Mouse (Mus musculus): ENCODE measurements around the gene Epha5. TPM values are rescaled to one million over a fixed set of nuclear protein-coding genes. Genes with fewer than 3 reads are reported as not detected.

The Epha5 gene
- 0.57 and 1.0 TPM in 2 replicates for polyA plus RNA-seq (2016; fragmentation: Nextera tagmentation; extraction: Ambion mirVana)

GRCm38 (mm10) chr5:84417062-84417879 lies at the start of gene Epha5:
Epha5 (minus strand) TSS chr5:84417382.
- Histone ChIP-seq H3K4me1 (replicated peaks) (0 out of 2 replicates have a peak, but pooled peaks cover 7% of the 10 kb centered on the region), H3K27me3 (replicated peaks) (peaks cover 25% of the 10 kb centered on the region), H3K9ac (peak within 1 kb of the TSS; percentile 74), H3K4me3 (peak within 1 kb of the TSS; percentile 65), H3K27ac (ENCODE audit: poor library complexity, severe bottlenecking) (no peak within 1 kb of the TSS), H3K36me3 (no peaks in the 10 kb centered on the region), H3K4me2 (peak within 1 kb of the TSS; percentile 100), H3K9me3 (replicated peaks) (no peaks in the 10 kb centered on the region)
- WGBS = under 1% methylated on average over 66 of the region's 67 CpGs
- ATAC-seq (ENCODE audit: insufficient number of reproducible peaks, low FRiP score) = peak; percentile 92

GRCm38 (mm10) chr5:84456216-84456615 lies 39.0 kb upstream of the Epha5 start:
- no peak overlapping the region for H3K27ac ChIP-seq (ENCODE audit: poor library complexity, severe bottlenecking)
- H3K4me2 ChIP-seq = no peak overlapping the region
- no peak for ATAC-seq (ENCODE audit: insufficient number of reproducible peaks, low FRiP score)
- WGBS = 73% methylated on average over 3 of the region's 3 CpGs
- H3K4me3 ChIP-seq = no peak overlapping the region
- H3K36me3 ChIP-seq = no peaks in the 10 kb centered on the region
- no peak overlapping the region for H3K9ac ChIP-seq
- no peaks in the 10 kb centered on the region for H3K27me3 ChIP-seq (replicated peaks)
- H3K4me1 ChIP-seq (replicated peaks) = no peaks in the 10 kb centered on the region
- H3K9me3 ChIP-seq (replicated peaks) = 0 out of 2 replicates have a peak, but pooled peaks cover 2% of the 10 kb centered on the region

GRCm38 (mm10) chr5:84454641-84455040 lies 37.5 kb upstream of the Epha5 start:
- H3K9ac ChIP-seq = no peak overlapping the region
- 73% methylated on average over 4 of the region's 4 CpGs for WGBS
- ATAC-seq (ENCODE audit: insufficient number of reproducible peaks, low FRiP score) = no peak
- no peak overlapping the region for H3K4me2 ChIP-seq
- H3K36me3 ChIP-seq = no peaks in the 10 kb centered on the region
- H3K9me3 ChIP-seq (replicated peaks) = no peaks in the 10 kb centered on the region
- H3K4me3 ChIP-seq = no peak overlapping the region
- H3K27ac ChIP-seq (ENCODE audit: poor library complexity, severe bottlenecking) = no peak overlapping the region
- no peaks in the 10 kb centered on the region for H3K4me1 ChIP-seq (replicated peaks)
- no peaks in the 10 kb centered on the region for H3K27me3 ChIP-seq (replicated peaks)

- Histone ChIP-seq H3K4me1 (replicated peaks) (no peaks in the 10 kb centered on the region), H3K27ac (ENCODE audit: poor library complexity, severe bottlenecking) (no peak overlapping the region), H3K4me3 (no peak overlapping the region), H3K9me3 (replicated peaks) (no peaks in the 10 kb centered on the region), H3K36me3 (no peaks in the 10 kb centered on the region), H3K9ac (no peak overlapping the region), H3K4me2 (no peak overlapping the region), H3K27me3 (replicated peaks) (no peaks in the 10 kb centered on the region)
- ATAC-seq (ENCODE audit: insufficient number of reproducible peaks, low FRiP score) = no peak
- 60% methylated on average over 2 of the region's 2 CpGs for WGBS
These were observed 36.7 kb upstream of the Epha5 start for GRCm38 (mm10) chr5:84453839-84454238.

- H3K27ac ChIP-seq (ENCODE audit: poor library complexity, severe bottlenecking) = no peak overlapping the region
- H3K4me2 ChIP-seq = no peak overlapping the region
- no peaks in the 10 kb centered on the region for H3K4me1 ChIP-seq (replicated peaks)
- H3K9ac ChIP-seq = no peak overlapping the region
- no peaks in the 10 kb centered on the region for H3K9me3 ChIP-seq (replicated peaks)
- no peak for ATAC-seq (ENCODE audit: insufficient number of reproducible peaks, low FRiP score)
- H3K27me3 ChIP-seq (replicated peaks) = no peaks in the 10 kb centered on the region
- 81% methylated on average over 2 of the region's 2 CpGs for WGBS
- no peak overlapping the region for H3K4me3 ChIP-seq
- no peaks in the 10 kb centered on the region for H3K36me3 ChIP-seq
These were observed 23.1 kb upstream of the Epha5 start for GRCm38 (mm10) chr5:84440232-84440631.

GRCm38 (mm10) chr5:84415961-84416821 lies 991 bp downstream of the Epha5 start:
- Histone ChIP-seq H3K4me2 (peak overlapping the region; percentile 100), H3K27me3 (replicated peaks) (peaks cover 25% of the 10 kb centered on the region), H3K27ac (ENCODE audit: poor library complexity, severe bottlenecking) (no peak overlapping the region), H3K4me3 (peak overlapping the region; percentile 65), H3K4me1 (replicated peaks) (0 out of 2 replicates have a peak, but pooled peaks cover 7% of the 10 kb centered on the region), H3K9ac (peak overlapping the region; percentile 69; the same call in 1 of the 2 replicates), H3K36me3 (no peaks in the 10 kb centered on the region), H3K9me3 (replicated peaks) (no peaks in the 10 kb centered on the region)
- under 1% methylated on average over 45 of the region's 45 CpGs for WGBS
- peak; percentile 24; the same call in 1 of the 2 replicates for ATAC-seq (ENCODE audit: insufficient number of reproducible peaks, low FRiP score)

GRCm38 (mm10) chr5:84414931-84415431 lies 2.2 kb downstream of the Epha5 start:
- H3K4me3 ChIP-seq = 0 out of 2 replicates have a peak overlapping the region, but pooled peaks have one; percentile 65
- peaks cover 25% of the 10 kb centered on the region for H3K27me3 ChIP-seq (replicated peaks)
- H3K4me2 ChIP-seq = peak overlapping the region; percentile 100
- WGBS = 15% methylated on average over 8 of the region's 8 CpGs
- no peaks in the 10 kb centered on the region for H3K9me3 ChIP-seq (replicated peaks)
- no peak overlapping the region for H3K9ac ChIP-seq
- H3K27ac ChIP-seq (ENCODE audit: poor library complexity, severe bottlenecking) = no peak overlapping the region
- no peak for ATAC-seq (ENCODE audit: insufficient number of reproducible peaks, low FRiP score)
- H3K4me1 ChIP-seq (replicated peaks) = 0 out of 2 replicates have a peak, but pooled peaks cover 7% of the 10 kb centered on the region
- H3K36me3 ChIP-seq = no peaks in the 10 kb centered on the region

GRCm38 (mm10) chr5:84413026-84413425 lies 4.2 kb downstream of the Epha5 start:
- Histone ChIP-seq H3K36me3 (no peaks in the 10 kb centered on the region), H3K4me1 (replicated peaks) (0 out of 2 replicates have a peak, but pooled peaks cover 7% of the 10 kb centered on the region), H3K4me3 (no peak overlapping the region), H3K27ac (ENCODE audit: poor library complexity, severe bottlenecking) (no peak overlapping the region), H3K4me2 (no peak overlapping the region), H3K9ac (no peak overlapping the region), H3K9me3 (replicated peaks) (no peaks in the 10 kb centered on the region), H3K27me3 (replicated peaks) (peaks cover 17% of the 10 kb centered on the region)
- no peak for ATAC-seq (ENCODE audit: insufficient number of reproducible peaks, low FRiP score)
- 71% methylated on average over 1 of the region's 1 CpGs for WGBS

- Histone ChIP-seq H3K36me3 (no peaks in the 10 kb centered on the region), H3K4me1 (replicated peaks) (no peaks in the 10 kb centered on the region), H3K9me3 (replicated peaks) (no peaks in the 10 kb centered on the region), H3K27ac (ENCODE audit: poor library complexity, severe bottlenecking) (no peak overlapping the region), H3K4me2 (no peak overlapping the region), H3K4me3 (no peak overlapping the region), H3K9ac (no peak overlapping the region), H3K27me3 (replicated peaks) (no peaks in the 10 kb centered on the region)
- ATAC-seq (ENCODE audit: insufficient number of reproducible peaks, low FRiP score) = no peak
- 29% methylated on average over 2 of the region's 2 CpGs for WGBS
These were observed 8.8 kb downstream of the Epha5 start for GRCm38 (mm10) chr5:84408370-84408769.

- no peaks in the 10 kb centered on the region for H3K36me3 ChIP-seq
- H3K4me2 ChIP-seq = no peak overlapping the region
- no peak overlapping the region for H3K4me3 ChIP-seq
- 76% methylated on average over 1 of the region's 1 CpGs for WGBS
- H3K27ac ChIP-seq (ENCODE audit: poor library complexity, severe bottlenecking) = no peak overlapping the region
- ATAC-seq (ENCODE audit: insufficient number of reproducible peaks, low FRiP score) = no peak
- no peaks in the 10 kb centered on the region for H3K9me3 ChIP-seq (replicated peaks)
- no peaks in the 10 kb centered on the region for H3K4me1 ChIP-seq (replicated peaks)
- H3K9ac ChIP-seq = no peak overlapping the region
- H3K27me3 ChIP-seq (replicated peaks) = no peaks in the 10 kb centered on the region
These were observed 20.1 kb downstream of the Epha5 start for GRCm38 (mm10) chr5:84397085-84397484.

- no peaks in the 10 kb centered on the region for H3K9me3 ChIP-seq (replicated peaks)
- 52% methylated on average over 5 of the region's 5 CpGs for WGBS
- no peaks in the 10 kb centered on the region for H3K4me1 ChIP-seq (replicated peaks)
- ATAC-seq (ENCODE audit: insufficient number of reproducible peaks, low FRiP score) = no peak
- no peak overlapping the region for H3K27ac ChIP-seq (ENCODE audit: poor library complexity, severe bottlenecking)
- no peaks in the 10 kb centered on the region for H3K36me3 ChIP-seq
- no peaks in the 10 kb centered on the region for H3K27me3 ChIP-seq (replicated peaks)
- no peak overlapping the region for H3K9ac ChIP-seq
- H3K4me3 ChIP-seq = no peak overlapping the region
- H3K4me2 ChIP-seq = no peak overlapping the region
These were observed 51.8 kb downstream of the Epha5 start for GRCm38 (mm10) chr5:84365334-84365733.
